Mouse (Mus musculus) kidney, adult 2 months (tissue): ENCODE measurements around the gene Dennd2c.

Experiments
- CTCF ChIP-seq: fragments of 200-500 bp; conservative IDR thresholded peaks from 2 replicates; pipeline ENCODE4 v1.5.1; 2011; ENCODE audit warnings: low read depth, mild to moderate bottlenecking, control low read depth, low read length, moderate library complexity, mixed read lengths; ENCODE audit not compliant: insufficient read depth, insufficient read length
- POLR2A ChIP-seq: fragments of 200-500 bp; IDR thresholded peaks from one replicate; pipeline ENCODE4 v1.6.1; 2011; ENCODE audit warnings: low read depth, low read length, control low read depth

DNA sequence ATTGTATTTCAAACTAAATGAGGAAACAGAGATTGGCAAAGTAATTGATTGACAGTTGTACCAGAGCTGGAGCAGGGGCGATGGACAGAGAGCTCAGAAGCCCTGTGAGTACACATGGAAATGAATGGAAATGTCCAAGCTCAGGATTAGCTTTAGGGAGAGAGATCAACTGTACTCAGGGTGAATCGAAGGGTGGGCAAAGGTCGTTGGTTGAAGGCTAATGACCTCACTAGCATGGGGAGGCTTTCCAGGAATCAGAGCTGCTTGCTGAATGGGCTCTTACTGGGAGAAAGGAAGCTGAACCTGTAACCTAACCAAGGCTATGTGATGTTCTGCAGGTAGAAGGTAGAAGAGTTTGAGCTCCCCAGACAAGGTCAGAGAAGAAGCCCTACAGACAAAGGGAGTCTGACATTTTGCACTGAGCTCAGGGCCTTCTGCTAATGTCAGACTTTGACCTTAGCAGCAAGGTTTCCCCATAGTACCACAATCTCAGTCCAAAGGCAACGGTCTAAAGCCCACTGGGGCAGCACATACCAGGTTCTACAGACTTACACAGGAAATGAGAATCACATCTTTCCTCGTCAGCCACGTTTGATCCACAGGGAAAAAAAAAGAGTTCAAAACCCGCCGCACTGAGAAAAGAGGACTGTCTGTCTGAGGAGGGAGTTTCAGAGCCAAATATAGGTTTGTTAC is 112.3 kb downstream of the Dennd2c start:
- no peak for TF ChIP-seq CTCF
- TF ChIP-seq POLR2A, result no peak
